Mouse (Mus musculus): ENCODE results near the gene Klrg2.

The Klrg2 gene

DNA sequence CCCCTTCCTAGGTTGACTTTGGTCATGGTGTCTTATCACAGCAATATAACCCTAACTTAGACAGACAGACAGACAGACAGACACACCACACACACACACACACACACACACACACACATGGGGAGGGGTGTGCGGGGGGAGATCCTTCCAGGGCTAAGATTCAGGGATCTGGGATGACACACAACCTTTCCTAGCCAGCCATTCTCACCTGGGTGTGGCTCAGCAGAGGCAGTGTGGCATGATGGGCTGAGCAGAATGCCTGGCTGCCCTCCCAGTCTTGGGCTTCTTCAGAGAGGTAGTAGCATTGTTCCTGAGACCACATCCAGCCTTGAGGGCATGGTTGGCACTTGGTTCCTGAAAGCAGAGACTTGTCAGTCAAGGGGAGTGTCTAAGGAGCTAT lies 7.5 kb downstream of the Klrg2 start:
- in situ Hi-C loops (cut with MboI), result no loop called here

DNA sequence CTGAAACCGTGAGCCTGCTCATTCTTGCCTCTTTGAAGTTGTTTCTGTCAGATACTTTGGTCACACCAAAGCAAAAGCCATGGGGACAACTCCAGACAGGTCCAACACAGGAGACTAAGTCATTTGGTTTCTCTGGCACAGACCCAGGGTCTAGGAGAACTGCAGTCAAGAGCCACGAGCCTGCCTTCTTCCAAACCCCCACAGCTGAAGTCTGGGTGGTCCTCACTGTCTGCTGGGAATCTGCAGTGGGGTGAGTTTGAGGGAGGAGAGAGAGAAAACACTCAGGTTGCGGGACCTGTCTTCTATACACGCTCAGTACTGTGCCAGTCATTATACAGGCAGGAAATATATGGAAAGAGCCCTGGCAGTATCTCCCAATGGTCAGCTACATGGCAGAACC lies 9.6 kb downstream of the Klrg2 start:
- in situ Hi-C loops (cut with MboI), result no loop called here

DNA sequence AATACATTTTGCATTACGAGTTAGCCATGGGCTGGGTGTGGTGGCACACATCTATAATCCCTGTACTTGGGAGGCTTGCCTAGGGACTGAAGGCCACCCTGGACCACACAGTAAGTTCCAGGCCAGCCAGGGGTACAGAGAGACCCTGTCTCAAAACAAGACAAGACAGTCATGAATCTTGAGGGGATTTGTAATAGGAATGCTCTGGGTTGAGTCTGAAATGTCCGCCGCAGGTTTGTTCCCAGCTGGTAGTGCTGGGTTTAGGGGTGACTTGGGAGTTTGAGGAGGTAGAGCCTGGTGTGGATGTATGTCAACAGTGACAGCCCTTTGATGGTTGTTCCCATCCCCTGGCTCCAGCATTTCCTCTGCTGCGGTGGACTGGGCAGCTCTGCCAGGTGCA lies 10.0 kb downstream of the Klrg2 start:
- in situ Hi-C loops (cut with MboI), result no loop called here

DNA sequence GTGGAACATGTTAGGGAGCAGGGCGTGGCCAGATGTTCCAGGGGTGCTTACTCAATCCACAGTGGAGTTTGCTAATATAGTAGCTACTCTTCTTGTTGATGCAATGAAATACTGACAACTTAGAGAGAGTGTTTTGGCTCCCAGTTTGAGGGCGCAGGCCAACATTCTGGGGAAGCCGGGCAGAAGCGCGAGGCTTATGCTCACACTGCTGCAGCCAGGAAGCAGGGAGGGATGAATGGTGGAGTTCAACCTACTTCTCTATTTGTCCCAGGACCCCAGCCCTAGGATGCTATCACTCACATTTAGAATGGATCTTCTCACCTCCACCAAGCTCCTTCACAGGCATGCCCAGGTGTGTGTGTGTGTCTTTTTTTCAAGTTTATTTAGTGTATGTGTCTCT lies 11.0 kb downstream of the Klrg2 start:
- in situ Hi-C loops (cut with MboI), result no loop called here

DNA sequence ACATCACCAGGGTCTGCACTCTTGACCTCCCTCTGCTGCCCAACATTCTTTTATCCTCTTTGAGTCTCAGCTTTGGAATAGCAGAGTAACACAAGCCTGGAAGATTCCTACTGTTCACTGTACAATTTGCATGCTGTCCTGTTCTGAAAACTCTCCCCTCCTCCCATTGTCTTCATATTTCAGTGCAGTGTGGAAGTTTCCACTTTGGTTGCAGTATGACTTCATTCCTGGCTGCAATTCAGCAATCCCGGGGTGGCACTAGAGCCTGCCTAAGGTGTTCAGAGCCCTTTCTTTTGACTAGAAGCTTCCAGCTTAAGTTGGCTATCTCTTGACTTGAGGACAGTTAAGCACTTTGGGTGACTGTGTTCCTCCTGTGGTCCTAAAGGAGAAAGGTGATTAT lies 12.6 kb downstream of the Klrg2 start:
- in situ Hi-C loops (cut with MboI), result no loop called here

DNA sequence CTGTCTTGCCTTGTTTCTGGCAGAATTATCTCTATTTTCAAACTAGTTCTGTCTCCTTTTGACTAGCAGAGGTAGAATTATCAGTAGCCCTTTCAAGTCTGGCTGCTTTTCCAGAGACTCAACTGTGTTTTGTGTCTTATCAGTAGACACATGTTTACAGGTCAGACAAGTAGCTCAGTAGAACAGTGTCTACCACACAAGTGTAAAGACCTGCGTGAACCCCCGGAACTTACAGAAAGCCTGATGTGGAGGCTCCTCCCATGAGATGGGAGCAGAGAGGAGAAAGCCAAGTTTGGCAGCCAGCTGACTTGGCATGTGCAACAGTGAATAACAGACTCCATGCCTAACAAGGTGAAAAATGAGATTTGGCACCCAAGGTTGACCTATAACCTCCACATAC lies 13.6 kb downstream of the Klrg2 start:
- in situ Hi-C loops (cut with MboI), result no loop called here

DNA sequence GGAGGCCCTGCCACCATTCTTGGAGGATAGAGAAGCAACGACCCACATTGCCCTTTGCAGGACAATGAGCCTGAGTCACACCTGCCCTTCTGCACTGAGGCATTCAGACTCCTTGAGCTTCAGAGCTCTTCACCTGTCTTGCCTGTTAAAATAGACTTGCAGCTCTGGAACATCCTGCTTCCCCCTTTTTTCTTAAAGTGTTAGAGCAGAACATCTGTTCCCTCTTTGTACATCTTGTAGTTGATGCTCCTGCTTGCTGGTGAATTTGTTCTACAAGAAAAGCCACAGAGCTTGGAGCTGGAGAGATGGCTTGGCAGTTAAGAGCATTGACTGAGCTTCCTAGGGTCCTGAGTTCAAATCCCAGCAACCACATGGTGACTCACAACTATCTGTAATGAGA lies 14.6 kb downstream of the Klrg2 start:
- in situ Hi-C loops (cut with MboI), result no loop called here

DNA sequence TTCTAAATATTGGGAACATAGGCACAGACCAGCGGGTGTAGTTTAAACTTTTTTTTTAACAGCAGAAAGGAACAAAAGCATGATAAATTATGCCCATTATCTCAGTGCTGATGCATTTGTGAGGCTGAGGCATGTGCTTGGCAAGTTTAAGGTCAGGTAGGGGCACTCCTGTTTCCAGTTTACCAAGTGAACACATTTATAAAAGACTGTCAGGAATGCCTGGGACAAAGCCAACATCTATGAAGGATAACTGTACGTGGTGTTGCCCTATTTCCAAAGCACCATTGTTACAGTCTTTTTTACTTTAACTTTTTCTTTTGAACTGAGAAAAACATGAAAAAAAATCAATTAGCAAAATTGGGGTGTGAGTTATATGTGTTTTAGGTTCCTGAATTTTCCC lies 27.1 kb downstream of the Klrg2 start:
- in situ Hi-C loops (cut with MboI), result no loop called here

DNA sequence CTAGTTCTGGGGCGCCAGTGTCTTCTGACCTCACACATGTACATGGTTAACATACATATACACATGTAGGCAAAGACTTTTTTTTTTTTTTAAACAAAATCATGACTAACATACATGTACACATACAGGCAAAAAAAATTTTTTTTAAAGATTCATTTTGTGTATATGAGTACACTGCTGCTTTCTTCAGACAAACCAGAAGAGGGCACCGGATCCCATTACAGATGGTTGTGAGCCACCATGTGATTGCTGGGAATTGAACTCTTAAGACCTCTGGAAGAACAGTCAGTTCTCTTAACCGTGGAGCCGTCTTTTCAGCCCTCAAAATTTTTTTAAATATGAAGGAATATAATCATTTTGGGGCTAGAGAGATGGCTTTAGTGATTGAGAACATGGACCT lies 39.6 kb downstream of the Klrg2 start:
- in situ Hi-C loops (cut with MboI), result no loop called here

DNA sequence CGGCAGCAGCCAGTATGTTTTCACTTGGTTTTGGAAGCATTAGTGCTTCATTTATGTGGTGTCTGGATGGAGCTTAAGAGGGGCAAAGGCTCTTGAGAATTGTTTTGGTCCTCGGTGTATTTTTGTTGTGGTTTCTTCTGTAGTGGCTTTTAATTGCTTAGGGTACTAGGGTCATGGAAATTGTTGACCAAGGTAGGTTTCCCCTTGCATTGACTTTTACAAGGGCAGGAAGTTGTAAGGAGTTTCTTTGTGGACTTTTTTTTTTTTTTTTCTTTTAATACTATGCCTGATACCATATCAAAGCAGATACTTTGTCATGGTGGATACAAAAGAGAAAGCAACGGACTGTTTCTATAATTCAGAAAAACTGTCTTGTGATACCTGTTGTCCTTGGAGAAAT lies 55.3 kb downstream of the Klrg2 start:
- in situ Hi-C loops (cut with MboI), result no loop called here

DNA sequence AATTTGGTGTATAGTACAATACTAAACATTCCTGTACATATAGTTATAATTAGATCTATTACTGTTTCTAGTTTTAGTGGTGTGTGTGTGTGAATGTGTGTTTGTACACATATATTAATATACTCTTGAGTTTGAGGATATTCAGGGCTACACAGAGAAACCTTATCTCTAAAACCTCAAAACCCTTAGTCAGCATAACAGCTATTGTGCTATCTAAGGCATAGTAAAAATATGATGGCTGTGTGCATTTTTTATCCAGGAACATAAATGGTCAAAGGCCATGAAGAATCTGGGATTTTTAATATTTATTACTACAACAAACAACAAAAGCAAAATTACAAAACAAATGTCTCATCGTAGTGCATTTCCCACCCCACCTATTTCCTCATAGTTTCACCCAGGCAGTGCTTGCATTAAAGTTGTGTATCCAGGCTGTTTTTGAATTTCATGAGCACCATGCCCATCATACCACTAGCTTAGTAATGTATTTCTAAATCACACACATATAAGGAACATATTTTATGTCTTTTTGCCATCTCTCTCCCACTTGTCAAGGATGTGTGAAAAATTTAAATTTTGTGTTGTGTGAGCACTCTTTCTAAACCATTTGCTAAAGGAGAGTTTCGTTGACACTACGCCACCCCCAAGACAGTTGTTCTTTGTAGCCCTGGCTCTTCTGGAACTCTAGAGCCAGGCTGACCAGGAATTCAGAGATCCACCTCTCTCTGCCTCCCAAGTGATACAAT lies 56.8 kb downstream of the Klrg2 start:
- in situ Hi-C loops (cut with MboI), result no loop called here

DNA sequence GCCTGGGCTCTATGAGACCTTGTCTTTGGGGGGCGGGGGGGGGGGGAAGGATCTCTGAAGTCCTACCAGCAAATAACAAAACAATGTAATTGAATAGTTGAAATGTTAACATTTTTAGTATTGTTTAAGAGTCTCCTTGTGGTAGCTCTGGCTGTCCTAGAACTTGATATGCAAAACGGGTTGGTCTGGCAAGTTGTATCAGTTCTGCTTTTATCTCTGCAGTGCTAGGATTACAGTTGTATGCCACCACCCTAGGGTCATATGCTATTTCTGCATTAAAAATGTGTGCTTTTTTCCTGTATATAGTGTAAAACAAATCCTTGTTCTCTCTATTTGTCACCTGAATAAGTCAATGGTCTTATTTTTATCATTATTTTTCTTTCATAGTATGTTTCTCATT lies 60.9 kb downstream of the Klrg2 start:
- in situ Hi-C loops (cut with MboI), result no loop called here
